Mouse (Mus musculus) small intestine, adult 2 months (tissue): ENCODE measurements at regions not wholly inside any gene's neighbourhood (a gene's known extent, or its start where the extent isn't known, plus 50 kb on each side); places are given as distances from the start of the nearest gene placed in this dataset.

Experiments used
- H3K27ac ChIP-seq: fragments of 200-500 bp; 2 replicates; pipeline ENCODE4 v1.5.1; 2012; ENCODE audit warnings: low read depth, low read length, control low read depth, inconsistent platforms; ENCODE audit not compliant: insufficient read depth
- H3K27me3 ChIP-seq: fragments of 200-500 bp; 2 replicates; pipeline ENCODE4 v1.6.1; 2012; ENCODE audit warnings: mild to moderate bottlenecking, moderate library complexity, low read length, inconsistent platforms; ENCODE audit not compliant: control insufficient read depth, insufficient read depth
- H3K36me3 ChIP-seq: fragments of 200-500 bp; 2 replicates; pipeline ENCODE4 v1.6.1; 2012; ENCODE audit warnings: mild to moderate bottlenecking, low read length, control low read depth, inconsistent platforms; ENCODE audit not compliant: control insufficient read depth, insufficient read depth
- H3K4me1 ChIP-seq: fragments of 200-500 bp; 2 replicates; pipeline ENCODE4 v1.6.1; 2012; ENCODE audit warnings: low read length, inconsistent platforms, mixed read lengths; ENCODE audit not compliant: control insufficient read depth, insufficient read depth, insufficient read length
- H3K4me3 ChIP-seq: fragments of 200-500 bp; 2 replicates; pipeline ENCODE4 v1.5.1; 2012; ENCODE audit warnings: low read depth, mild to moderate bottlenecking, control low read depth, inconsistent platforms, low read length, moderate library complexity
- CTCF ChIP-seq: fragments of 200-500 bp; IDR thresholded peaks from 2 replicates; pipeline ENCODE4 v1.5.1; 2012; ENCODE audit warnings: low read depth, mild to moderate bottlenecking, control low read depth, inconsistent platforms, low read length, moderate library complexity, mixed read lengths; ENCODE audit not compliant: insufficient replicate concordance, insufficient read length; ENCODE audit errors: extremely low read depth
- POLR2A ChIP-seq: fragments of 200-500 bp; IDR thresholded peaks from 2 replicates; pipeline ENCODE4 v1.6.1; 2012; ENCODE audit warnings: low read depth, mild to moderate bottlenecking, control low read depth, inconsistent platforms, low read length, moderate library complexity
- WGBS: fragments of 180-500 bp; shearing (Covaris S2); methylation state at CpG from one replicate; pipeline ENCODE4 v1.1.7; 2018; 5-methylcytosine and 5-hydroxymethylcytosine counted together

DNA sequence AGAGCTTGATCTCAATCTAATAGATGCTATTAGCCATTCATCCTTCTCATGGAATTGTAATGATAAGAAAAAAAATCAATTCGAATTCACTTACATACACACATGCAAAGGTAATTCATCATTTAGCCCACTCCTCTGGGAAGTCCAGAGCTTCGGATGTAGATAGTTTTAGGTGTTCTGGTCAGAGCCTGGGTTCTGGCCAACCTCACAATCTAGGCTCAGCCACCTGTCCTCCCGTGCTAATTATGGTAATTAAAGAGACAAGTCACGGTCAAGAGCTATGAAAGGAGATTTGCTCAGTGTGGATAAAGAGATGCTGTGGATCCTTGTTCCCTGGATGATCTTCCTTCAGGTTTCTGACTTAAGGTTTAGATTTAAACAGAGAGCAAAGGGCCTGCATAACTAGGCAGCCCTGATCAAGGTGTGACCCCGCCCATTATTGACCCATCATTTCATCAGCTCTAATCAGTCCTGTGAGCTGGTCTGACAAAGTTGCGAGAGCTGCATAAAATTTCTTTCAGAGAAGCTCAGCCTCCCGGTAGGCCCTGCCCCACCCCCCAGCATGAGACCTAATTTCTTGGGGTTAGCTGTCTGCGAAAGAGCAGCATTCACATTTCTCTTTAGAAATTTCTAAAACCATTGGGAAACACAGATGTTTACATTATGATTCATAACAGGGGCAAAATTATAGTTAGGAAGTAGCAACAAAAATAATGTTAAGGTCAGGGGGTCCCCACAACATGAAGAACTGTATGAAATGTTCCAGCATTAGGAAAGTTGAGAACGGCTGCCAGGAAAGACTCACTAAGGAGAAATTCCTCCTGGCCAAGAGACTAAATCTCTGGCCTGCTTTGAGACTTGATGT lies 98.3 kb upstream of the Slc25a26 start:
- no peak overlapping the region for H3K4me3 ChIP-seq
- no peak overlapping the region for H3K27ac ChIP-seq
- TF ChIP-seq POLR2A (no peak), CTCF (no peak)
- H3K4me1 ChIP-seq = peaks cover 5% of the 10 kb centered on the region; the same call in 1 of the 2 replicates
- no peaks in the 10 kb centered on the region for H3K36me3 ChIP-seq
- WGBS = 60% methylated on average over 9 of the region's 9 CpGs
- H3K27me3 ChIP-seq = no peaks in the 10 kb centered on the region

DNA sequence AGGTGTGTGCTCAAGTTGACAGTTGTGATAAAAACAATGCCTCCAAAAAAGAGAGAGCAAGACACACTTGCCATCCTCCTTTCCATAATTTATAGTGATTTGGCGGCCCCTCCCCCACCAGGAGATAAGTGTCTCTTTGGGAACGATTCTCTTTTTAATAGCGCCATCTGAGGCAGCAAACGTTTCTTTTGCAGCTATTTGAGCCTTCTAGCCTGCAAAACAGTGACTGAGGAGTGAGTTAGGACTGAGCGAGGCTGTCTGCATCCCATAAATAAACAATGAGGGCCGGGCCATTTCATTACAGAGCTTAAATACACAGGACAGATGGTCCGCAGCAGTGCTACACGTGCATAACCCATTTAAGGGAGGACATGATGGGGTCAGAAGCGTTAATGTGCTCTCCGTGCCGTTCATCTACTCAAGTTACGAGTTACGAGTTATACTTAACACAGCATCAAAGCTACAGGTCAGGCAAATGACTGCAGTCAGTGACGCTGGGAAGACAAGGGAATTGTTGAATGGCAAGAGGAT lies 99.0 kb upstream of the Slc25a26 start:
- WGBS = 37% methylated on average over 14 of the region's 14 CpGs
- Histone ChIP-seq H3K4me3 (no peak overlapping the region), H3K36me3 (no peaks in the 10 kb centered on the region), H3K27me3 (no peaks in the 10 kb centered on the region), H3K4me1 (peaks cover 5% of the 10 kb centered on the region; the same call in 1 of the 2 replicates), H3K27ac (no peak overlapping the region)
- TF ChIP-seq POLR2A (no peak), CTCF (no peak)

DNA sequence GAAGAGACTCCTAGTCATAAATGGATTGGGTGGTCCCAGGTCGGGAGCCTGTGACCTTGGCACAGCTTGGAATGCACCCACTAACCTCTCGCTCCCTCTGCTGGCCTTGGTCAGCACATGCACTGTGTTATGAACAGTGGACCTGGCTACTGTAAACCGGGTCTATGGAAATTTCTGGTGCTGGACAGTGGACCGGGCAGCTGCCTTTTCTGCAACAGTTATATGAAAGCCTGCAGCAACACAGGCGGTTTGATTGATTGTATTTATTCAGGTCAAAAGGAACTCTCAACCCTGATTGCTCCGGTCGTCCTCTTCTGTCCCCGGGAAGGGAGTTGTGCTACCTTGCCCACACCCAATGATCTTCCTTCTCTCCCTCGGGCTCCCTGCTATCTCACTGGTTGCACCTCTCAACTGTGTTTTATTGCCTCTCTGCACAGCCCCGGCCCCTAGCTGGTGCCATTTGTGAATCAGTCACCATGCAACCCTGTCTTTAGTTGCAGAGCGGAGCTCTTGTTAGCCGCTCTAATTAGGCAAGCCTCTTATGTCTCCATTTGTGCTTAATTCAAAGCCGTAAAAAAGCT lies 99.6 kb upstream of the Slc25a26 start:
- Histone ChIP-seq H3K4me3 (peak overlapping the region; percentile 37), H3K27me3 (no peaks in the 10 kb centered on the region), H3K36me3 (no peaks in the 10 kb centered on the region), H3K4me1 (peaks cover 5% of the 10 kb centered on the region; the same call in 1 of the 2 replicates), H3K27ac (no peak overlapping the region)
- TF ChIP-seq POLR2A (no peak), CTCF (peak; percentile 90)
- 6% methylated on average over 13 of the region's 13 CpGs for WGBS

DNA sequence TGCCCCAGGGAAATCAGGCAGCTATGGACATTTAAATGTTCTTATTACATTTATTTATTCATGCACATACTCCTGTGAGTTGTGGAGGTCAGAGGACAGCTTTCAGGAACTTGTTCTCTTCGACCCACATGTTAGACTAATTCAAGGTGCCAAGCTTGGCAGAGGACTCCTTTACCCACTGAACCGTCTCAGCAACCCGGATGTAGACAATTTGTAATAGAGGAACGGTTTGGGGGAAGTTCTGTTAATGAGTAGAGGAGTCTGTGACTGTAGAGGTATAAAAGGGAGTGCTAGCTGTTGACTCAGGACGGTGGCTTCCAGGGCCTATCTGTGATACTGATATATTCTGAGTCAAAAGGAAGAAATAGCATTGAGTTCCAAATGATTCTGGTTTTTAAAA lies 107.4 kb upstream of the Magi1 start:
- no peak for TF ChIP-seq CTCF
- no peak for TF ChIP-seq POLR2A
- 12% methylated on average over 5 of the region's 5 CpGs for WGBS
- H3K27ac ChIP-seq = peak overlapping the region; percentile 90
- H3K36me3 ChIP-seq = no peaks in the 10 kb centered on the region
- H3K27me3 ChIP-seq = no peaks in the 10 kb centered on the region
- H3K4me1 ChIP-seq = peaks cover 26% of the 10 kb centered on the region; the same call in 1 of the 2 replicates
- no peak overlapping the region for H3K4me3 ChIP-seq

DNA sequence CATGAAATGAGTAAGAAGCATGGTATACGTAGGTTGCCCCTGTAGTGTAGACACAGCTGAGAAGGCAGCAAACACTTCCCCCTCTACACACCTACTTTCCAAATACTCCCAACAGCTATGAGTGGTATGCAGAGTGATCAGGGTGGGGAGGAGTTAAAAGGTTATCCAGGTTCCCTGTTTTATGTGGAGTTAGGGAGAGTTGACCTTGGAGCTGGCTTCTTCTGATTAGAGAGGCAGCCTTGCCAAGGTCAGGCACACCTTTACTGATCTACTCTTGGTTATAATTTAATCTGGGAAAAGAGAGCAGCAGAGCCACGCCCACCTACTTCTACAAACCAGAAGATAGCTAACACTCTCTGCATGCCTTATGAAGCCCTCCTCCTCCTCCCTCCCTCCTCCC lies 106.7 kb upstream of the Magi1 start:
- TF ChIP-seq CTCF = no peak
- TF ChIP-seq POLR2A = no peak
- H3K27ac ChIP-seq = peak overlapping the region; percentile 98
- H3K4me3 ChIP-seq = no peak overlapping the region
- 23% methylated on average over 2 of the region's 2 CpGs for WGBS
- peaks cover 31% of the 10 kb centered on the region; the same call in 1 of the 2 replicates for H3K4me1 ChIP-seq
- H3K27me3 ChIP-seq = no peaks in the 10 kb centered on the region
- no peaks in the 10 kb centered on the region for H3K36me3 ChIP-seq

DNA sequence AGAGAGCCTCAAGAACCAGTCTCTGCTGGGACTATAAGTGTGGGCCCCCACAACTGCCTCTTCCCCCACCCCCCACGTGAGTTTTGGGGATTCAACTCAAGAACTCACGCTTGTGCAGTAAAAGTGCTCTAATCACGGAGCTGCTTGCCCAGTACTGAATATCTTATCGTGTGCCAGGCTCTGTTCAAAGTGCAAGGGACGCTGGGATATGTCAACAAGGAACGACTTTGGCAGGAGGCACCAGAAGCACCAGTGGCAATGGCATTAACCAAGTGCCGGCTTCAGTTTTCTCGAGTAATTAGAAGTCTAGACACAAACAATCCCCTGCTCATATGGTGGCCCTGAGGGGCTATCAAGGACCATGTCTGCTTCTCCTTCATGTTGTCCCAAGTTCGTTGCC lies 106.0 kb upstream of the Magi1 start:
- H3K27ac ChIP-seq = peak overlapping the region; percentile 98
- H3K4me3 ChIP-seq = no peak overlapping the region
- TF ChIP-seq CTCF (no peak), POLR2A (peak; percentile 28; the same call in 1 of the 2 replicates)
- no peaks in the 10 kb centered on the region for H3K36me3 ChIP-seq
- 13% methylated on average over 9 of the region's 9 CpGs for WGBS
- H3K4me1 ChIP-seq = peaks cover 36% of the 10 kb centered on the region; the same call in 1 of the 2 replicates
- no peaks in the 10 kb centered on the region for H3K27me3 ChIP-seq

DNA sequence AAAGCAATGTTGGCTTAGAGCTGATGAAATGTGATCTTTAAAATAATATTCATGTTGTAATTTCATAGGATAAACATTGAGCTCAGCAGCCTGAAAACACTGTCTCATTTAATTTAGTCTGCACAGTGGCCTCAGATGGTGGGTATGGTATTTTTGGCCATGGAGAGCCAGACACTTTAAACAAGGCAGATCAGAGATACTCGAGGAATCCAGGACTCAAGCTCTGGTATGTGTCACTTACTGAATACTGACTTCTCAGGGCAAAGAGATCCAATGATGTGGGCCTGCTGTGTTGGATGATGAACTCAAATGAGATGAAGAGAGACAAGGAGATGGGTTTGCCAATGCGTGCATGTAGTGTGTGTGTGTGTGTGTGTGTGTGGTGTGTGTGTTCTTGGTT lies 103.9 kb upstream of the Magi1 start:
- 67% methylated on average over 2 of the region's 2 CpGs for WGBS
- no peaks in the 10 kb centered on the region for H3K27me3 ChIP-seq
- peak overlapping the region; percentile 64 for H3K27ac ChIP-seq

More for the DNA sequence above, 103.9 kb upstream of the Magi1 start:
- Histone ChIP-seq H3K4me3 (no peak overlapping the region), H3K36me3 (no peaks in the 10 kb centered on the region), H3K4me1 (peaks cover 27% of the 10 kb centered on the region; the same call in 1 of the 2 replicates)
- TF ChIP-seq CTCF (no peak), POLR2A (no peak)
